Mouse (Mus musculus) left cerebral cortex, postnatal 10 days (tissue): Measurements from ENCODE around the gene Ckap5. TPM values are rescaled to one million over a fixed set of nuclear protein-coding genes. Genes with fewer than 3 reads are reported as not detected.
"Not testable (repeated sequence)": the region's sequence is repeated elsewhere in the genome, so short reads cannot be mapped to it uniquely, and the experiment has no call there.

Experiments used
- DNase-seq, 2 experiments: peaks; one replicate each; pipeline ENCODE4 v3.0.0; 2021 to 2022; ENCODE audit warnings: low spot score in 2 of 2, mixed read lengths in 1 of 2; ENCODE audit errors: extremely low spot score in 1 of 2
- intact Hi-C: fragments of 180-260 bp; cut with DNase I; formaldehyde crosslinking; loops from one replicate; pipeline ENCODE4 v1.15.1; 2025
- total RNA-seq, 2 experiments: library from RNA; stranded (reverse); gene quantifications; 2 replicates each; pipeline ENCODE4 v1.2.3; 2021

Gene Ckap5
- total RNA-seq, result 100 to 1,000 TPM; 130 to 145 TPM

- intact Hi-C loops, result no loop called here
- peak; percentile 93 for DNase-seq
These were observed at the start of gene Ckap5 for GRCm38 (mm10) chr2:91526294-91527146. TSS of gene Ckap5 (plus strand) at chr2:91526762.

GRCm38 (mm10) chr2:91476841-91477240 is 49.7 kb upstream of the Ckap5 start:
- intact Hi-C loops, result no loop called here
- DNase-seq, result no peak

GRCm38 (mm10) chr2:91480399-91480801 is 46.2 kb upstream of the Ckap5 start:
- intact Hi-C loops, result loop anchor here (2.0 kb wide), 1 partner anchor 202 kb away; no protein-coding TSS in a partner anchor
- DNase-seq, result no peak

- intact Hi-C loops, result loop anchor here (2.0 kb wide), 1 partner anchor 202 kb away; no protein-coding TSS in a partner anchor
- DNase-seq, result peak; percentile 47 to 73
These were observed 45.6 kb upstream of the Ckap5 start for GRCm38 (mm10) chr2:91480805-91481514.

- intact Hi-C loops, result no loop called here
- no peak for DNase-seq
These were observed 41.9 kb upstream of the Ckap5 start for GRCm38 (mm10) chr2:91484698-91485097.

GRCm38 (mm10) chr2:91485256-91485655 is 41.3 kb upstream of the Ckap5 start:
- intact Hi-C loops, result no loop called here
- no peak for DNase-seq

- DNase-seq, intact Hi-C loops: not testable (repeated sequence)
These were observed 39.3 kb upstream of the Ckap5 start for GRCm38 (mm10) chr2:91487295-91487694.

- DNase-seq, result no peak
- intact Hi-C loops, result no loop called here
These were observed 34.4 kb upstream of the Ckap5 start for GRCm38 (mm10) chr2:91492071-91492635.

- no peak for DNase-seq
- intact Hi-C loops, result no loop called here
These were observed 32.6 kb upstream of the Ckap5 start for GRCm38 (mm10) chr2:91493981-91494380.

GRCm38 (mm10) chr2:91498093-91498719 is 28.4 kb upstream of the Ckap5 start:
- intact Hi-C loops, result no loop called here
- no peak for DNase-seq

- DNase-seq, result no peak
- intact Hi-C loops, result no loop called here
These were observed 18.5 kb upstream of the Ckap5 start for GRCm38 (mm10) chr2:91508076-91508475.

GRCm38 (mm10) chr2:91517186-91517585 is 9.4 kb upstream of the Ckap5 start:
- intact Hi-C loops, result no loop called here
- DNase-seq, result no peak

GRCm38 (mm10) chr2:91527147-91527486 is 555 bp downstream of the Ckap5 start:
- peak in 1 of 2 experiments; percentile 12 for DNase-seq
- intact Hi-C loops, result no loop called here

- intact Hi-C loops, result no loop called here
- DNase-seq, result peak; percentile 14 to 93
These were observed 11.1 kb downstream of the Ckap5 start for GRCm38 (mm10) chr2:91537588-91538205.

- intact Hi-C loops, result loop anchor here (10.0 kb wide), 2 partner anchors 403 to 873 kb away; no protein-coding TSS in a partner anchor
- no peak for DNase-seq
These were observed 41.6 kb downstream of the Ckap5 start for GRCm38 (mm10) chr2:91568125-91568524.

- DNase-seq, result peak in 1 of 2 experiments; percentile 45
- intact Hi-C loops, result no loop called here
These were observed 54.3 kb downstream of the Ckap5 start for GRCm38 (mm10) chr2:91580894-91581293.

GRCm38 (mm10) chr2:91586242-91586641 is 59.7 kb downstream of the Ckap5 start:
- intact Hi-C loops, result no loop called here
- DNase-seq, result no peak

GRCm38 (mm10) chr2:91600475-91600874 is 73.9 kb downstream of the Ckap5 start:
- intact Hi-C loops, result no loop called here
- DNase-seq, result peak in 1 of 2 experiments; percentile 7

GRCm38 (mm10) chr2:91602389-91602788 is 75.8 kb downstream of the Ckap5 start:
- intact Hi-C loops, result no loop called here

More at GRCm38 (mm10) chr2:91602389-91602788, 75.8 kb downstream of the Ckap5 start:
- DNase-seq, result no peak
